Comparison of ENCODE assay signal across 29 mouse cellular contexts in the genomic region with DNA sequence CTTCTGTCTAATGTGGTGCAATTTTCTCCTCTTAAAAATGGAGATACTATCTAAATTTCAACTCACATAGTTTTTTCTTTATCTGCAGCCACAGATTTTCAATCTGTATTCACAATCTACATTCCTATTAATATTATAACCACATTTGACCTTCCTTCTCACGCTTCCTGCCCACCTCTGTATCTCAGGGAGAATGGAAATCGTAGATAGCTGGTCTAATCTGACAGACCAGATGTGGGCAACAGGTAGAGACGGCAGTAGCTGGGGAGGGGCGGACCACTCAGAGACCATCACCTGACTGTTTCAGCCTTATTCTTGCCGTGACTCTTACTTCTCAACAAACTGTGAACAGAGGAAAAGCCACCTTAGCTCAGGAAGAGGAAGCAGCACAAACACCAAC.
"Had no signal": no experiment of that assay in that cellular context is flagged by ENCODE, and none has a peak within 500 bp of the region (broad histone marks: within the 10 kb centered on the region; RNA-seq: fewer than 3 reads in every experiment).

No protein-coding gene starts in this region.

- DNase-seq: left cerebral cortex, postnatal 4 days; liver; liver, embryonic 13.5 days; liver, postnatal 0 days; lung, adult 2 months; lung, embryonic 14.5 days; lung, postnatal 10 days; lung, postnatal 14 days; lung, postnatal 4 days; midbrain, embryonic 14.5 days had no signal

- H3K4me1 ChIP-seq: limb, embryonic 10.5 days; limb, embryonic 13.5 days; limb, embryonic 15.5 days; liver, embryonic 12.5 days; liver, embryonic 13.5 days; liver, embryonic 15.5 days; lung, embryonic 15.5 days; midbrain, embryonic 10.5 days; midbrain, embryonic 12.5 days; midbrain, embryonic 13.5 days; midbrain, embryonic 15.5 days; neural tube, embryonic 12.5 days; neural tube, embryonic 13.5 days had no signal

- H3K4me3 ChIP-seq: limb, embryonic 10.5 days; limb, embryonic 12.5 days; limb, embryonic 13.5 days; limb, embryonic 15.5 days; liver, embryonic 12.5 days; liver, embryonic 13.5 days; liver, embryonic 15.5 days; lung, embryonic 15.5 days; megakaryocyte, embryonic 14.5 days; midbrain, embryonic 10.5 days; midbrain, embryonic 12.5 days; midbrain, embryonic 13.5 days; midbrain, embryonic 15.5 days; myocyte; neural tube, embryonic 12.5 days; neural tube, embryonic 13.5 days had no signal

- H3K27me3 ChIP-seq: limb, embryonic 12.5 days; limb, embryonic 13.5 days; limb, embryonic 15.5 days; liver, embryonic 12.5 days; liver, embryonic 13.5 days; liver, embryonic 15.5 days; lung, embryonic 15.5 days; megakaryocyte, embryonic 14.5 days; midbrain, embryonic 12.5 days; midbrain, embryonic 13.5 days; midbrain, embryonic 15.5 days; neural tube, embryonic 12.5 days; neural tube, embryonic 13.5 days had no signal

- ATAC-seq: liver, embryonic 12.5 days; liver, postnatal 0 days; midbrain, embryonic 13.5 days; midbrain, embryonic 15.5 days; midbrain, embryonic 16.5 days had no signal

- H3K4me2 ChIP-seq: limb, embryonic 12.5 days; limb, embryonic 13.5 days; limb, embryonic 15.5 days; liver, embryonic 12.5 days; liver, embryonic 13.5 days; liver, embryonic 15.5 days; lung, embryonic 14.5 days; lung, embryonic 15.5 days; midbrain, embryonic 11.5 days; midbrain, embryonic 12.5 days; midbrain, embryonic 13.5 days; midbrain, embryonic 15.5 days; neural tube, embryonic 12.5 days; neural tube, embryonic 13.5 days had no signal

- H3K27ac ChIP-seq: limb, embryonic 10.5 days; limb, embryonic 12.5 days; limb, embryonic 13.5 days; limb, embryonic 15.5 days; liver, embryonic 12.5 days; liver, embryonic 13.5 days; liver, embryonic 14.5 days; liver, embryonic 15.5 days; lung, embryonic 15.5 days; macrophage; midbrain, embryonic 10.5 days; midbrain, embryonic 12.5 days; midbrain, embryonic 13.5 days; midbrain, embryonic 15.5 days; neural tube, embryonic 12.5 days; neural tube, embryonic 13.5 days had no signal

- H3K9me3 ChIP-seq: limb, embryonic 10.5 days; limb, embryonic 12.5 days; limb, embryonic 13.5 days; limb, embryonic 15.5 days; liver, embryonic 12.5 days; liver, embryonic 13.5 days; liver, embryonic 15.5 days; lung, embryonic 15.5 days; megakaryocyte, embryonic 14.5 days; midbrain, embryonic 10.5 days; midbrain, embryonic 12.5 days; midbrain, embryonic 13.5 days; midbrain, embryonic 15.5 days; neural tube, embryonic 12.5 days; neural tube, embryonic 13.5 days had no signal

- H3K9ac ChIP-seq: limb, embryonic 12.5 days; limb, embryonic 13.5 days; limb, embryonic 15.5 days; liver, embryonic 12.5 days; liver, embryonic 13.5 days; liver, embryonic 14.5 days; liver, embryonic 15.5 days; liver, postnatal 0 days; lung, embryonic 14.5 days; lung, embryonic 15.5 days; midbrain, embryonic 12.5 days; midbrain, embryonic 13.5 days; midbrain, embryonic 15.5 days; neural tube, embryonic 12.5 days; neural tube, embryonic 13.5 days had no signal
